Mouse (Mus musculus): ENCODE data around the gene Nop58.

DNA sequence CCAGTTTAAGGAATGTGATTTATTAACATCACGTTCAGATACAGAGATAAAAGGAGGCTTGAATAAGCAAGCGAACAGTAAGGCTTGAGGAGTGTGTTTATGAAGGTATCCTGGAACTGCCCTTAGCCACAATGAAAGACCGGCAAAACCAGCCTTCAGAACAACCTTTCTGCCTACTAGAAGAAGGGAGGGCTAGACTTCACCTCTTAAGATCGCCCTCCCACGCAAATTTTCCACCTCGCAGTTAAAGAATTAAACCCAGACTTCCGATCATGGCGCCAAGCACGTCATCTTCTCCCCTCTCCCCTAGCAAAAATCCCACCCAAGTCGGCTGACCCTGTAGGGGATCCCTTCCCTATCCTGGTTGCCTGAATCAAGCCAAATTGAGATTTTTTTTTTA lies 77.4 kb downstream of the Nop58 start:
- TF ChIP-seq GATA1 (IDR thresholded peaks at IDR 0.05; ENCODE audit: borderline replicate concordance, low read length) (no peak), FLI1 (IDR thresholded peaks at IDR 0.05; ENCODE audit: low read length) (no peak)

All from megakaryocyte, embryonic 14.5 days (primary cell).